Mouse (Mus musculus) myocyte (in vitro differentiated cells): ENCODE results near the gene Slc40a1. TPM values are rescaled to one million over a fixed set of nuclear protein-coding genes. Genes with fewer than 3 reads are reported as not detected.

ENCODE experiments used
- H3K27me3 ChIP-seq: one replicate; pipeline ENCODE4 v1.6.1; 2011; ENCODE audit not compliant: control insufficient read depth, insufficient read depth, insufficient read length
- H3K36me3 ChIP-seq: one replicate; pipeline ENCODE4 v1.6.1; 2011; ENCODE audit not compliant: control insufficient read depth, insufficient read depth
- H3K4me2 ChIP-seq: one replicate; pipeline ENCODE4 v1.6.1; 2011; ENCODE audit warnings: low read depth, control low read depth
- H3K4me3 ChIP-seq: one replicate; pipeline ENCODE4 v1.5.1; 2011; ENCODE audit warnings: mild to moderate bottlenecking, control low read depth, moderate library complexity
- H3K79me2 ChIP-seq: one replicate; pipeline ENCODE4 v1.6.1; 2011; ENCODE audit not compliant: control insufficient read depth, insufficient read depth
- H3ac ChIP-seq: one replicate; pipeline ENCODE4 v1.6.1; 2011; ENCODE audit not compliant: control insufficient read depth, insufficient read length
- CEBPB ChIP-seq: IDR thresholded peaks from 2 replicates; pipeline ENCODE4 v1.6.1; 2011; ENCODE audit warnings: mild to moderate bottlenecking, moderate library complexity; ENCODE audit not compliant: poor library complexity, insufficient read depth, severe bottlenecking
- E2F4 ChIP-seq: IDR thresholded peaks from one replicate; pipeline ENCODE4 v1.6.1; 2011; ENCODE audit warnings: mild to moderate bottlenecking, control low read depth, moderate library complexity; ENCODE audit not compliant: insufficient read depth
- MAX ChIP-seq: IDR thresholded peaks from one replicate; pipeline ENCODE4 v1.6.1; 2011; ENCODE audit warnings: low read depth, mild to moderate bottlenecking, control low read depth
- MYOD1 ChIP-seq, 3 experiments: IDR thresholded peaks; one replicate each; pipeline ENCODE4 v1.6.1; 2011; ENCODE audit warnings: control low read depth in 2 of 3, low read depth in 2 of 3, mild to moderate bottlenecking in 2 of 3, moderate library complexity in 1 of 3; ENCODE audit not compliant: insufficient read length in 2 of 3, control insufficient read depth in 1 of 3
- MYOG ChIP-seq, 3 experiments: IDR thresholded peaks; one replicate each; pipeline ENCODE4 v1.6.1; 2011; ENCODE audit warnings: control low read depth in 2 of 3, low read depth in 2 of 3, mild to moderate bottlenecking in 2 of 3; ENCODE audit not compliant: insufficient read length in 2 of 3, control insufficient read depth in 1 of 3, insufficient read depth in 1 of 3
- POLR2A ChIP-seq: IDR thresholded peaks from one replicate; pipeline ENCODE4 v1.6.1; 2011; ENCODE audit warnings: low read depth, mild to moderate bottlenecking, control low read depth, moderate library complexity; ENCODE audit not compliant: insufficient read length
- POLR2AphosphoS2 ChIP-seq: IDR thresholded peaks from one replicate; pipeline ENCODE4 v1.6.1; 2011; ENCODE audit warnings: low read depth, control low read depth; ENCODE audit not compliant: insufficient read length
- REST ChIP-seq: IDR thresholded peaks from one replicate; pipeline ENCODE4 v1.6.1; 2011; ENCODE audit warnings: mild to moderate bottlenecking, control low read depth, moderate library complexity; ENCODE audit not compliant: insufficient read depth, insufficient read length
- SRF ChIP-seq: IDR thresholded peaks from one replicate; pipeline ENCODE4 v1.6.1; 2011; ENCODE audit warnings: low read depth; ENCODE audit not compliant: control insufficient read depth, insufficient read length
- TCF12 ChIP-seq: IDR thresholded peaks from one replicate; pipeline ENCODE4 v1.6.1; 2011; ENCODE audit warnings: mild to moderate bottlenecking, control low read depth; ENCODE audit not compliant: poor library complexity, insufficient read depth, severe bottlenecking
- TCF3 ChIP-seq: IDR thresholded peaks from one replicate; pipeline ENCODE4 v1.6.1; 2011; ENCODE audit warnings: low read depth, control low read depth; ENCODE audit not compliant: insufficient read length
- USF1 ChIP-seq: IDR thresholded peaks from one replicate; pipeline ENCODE4 v1.6.1; 2011; ENCODE audit warnings: low read depth, mild to moderate bottlenecking, control low read depth, moderate library complexity
- polyA plus RNA-seq: library from polyadenylated mRNA; unstranded; fragments of >200 nt; fragmentation: generic; extraction: Trizol; gene quantifications from one replicate; pipeline ENCODE4 v1.2.1, GENCODE M21; 2012; ENCODE audit warnings: missing spikeins

The Slc40a1 gene
- polyA plus RNA-seq, 1 experiment = 21.7 TPM

DNA sequence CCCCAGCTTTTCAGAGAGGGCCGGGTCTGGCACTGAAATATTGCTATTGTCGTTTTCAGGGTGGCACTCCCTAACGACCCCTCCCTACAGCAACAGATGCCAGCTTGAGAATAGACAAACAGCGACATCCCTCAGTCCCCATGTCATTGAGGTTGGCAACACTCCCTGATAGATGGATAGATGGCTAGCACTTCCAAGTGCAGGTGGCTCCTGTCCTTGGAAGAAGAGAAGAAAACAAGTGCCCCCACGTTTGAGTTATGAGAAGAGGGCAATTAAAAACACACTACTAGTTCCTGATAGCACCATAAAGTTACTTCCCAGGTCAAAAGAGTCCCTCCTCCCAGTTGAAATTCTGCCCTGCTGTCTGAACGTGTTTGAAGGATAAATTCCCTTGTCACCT is 44.2 kb downstream of the Slc40a1 start:
- Histone ChIP-seq H3K4me3 (no peak overlapping the region), H3K27me3 (no peaks in the 10 kb centered on the region), H3K4me2 (no peak overlapping the region), H3K79me2 (no peaks in the 10 kb centered on the region), H3K36me3 (no peaks in the 10 kb centered on the region), H3ac (no peak overlapping the region)
- TF ChIP-seq CEBPB = no peak
- no peak for TF ChIP-seq MYOG (IDR thresholded peaks at IDR 0.05; ENCODE audit: control insufficient read depth in 1 of 3, insufficient read depth in 1 of 3, insufficient read length in 2 of 3, low read depth in 2 of 3)
- TF ChIP-seq SRF = no peak
- no peak for TF ChIP-seq MAX
- TF ChIP-seq POLR2AphosphoS2 = no peak
- no peak for TF ChIP-seq E2F4
- no peak for TF ChIP-seq REST
- no peak for TF ChIP-seq MYOD1 (IDR thresholded peaks at IDR 0.05; ENCODE audit: control insufficient read depth in 1 of 3, insufficient read length in 2 of 3, low read depth in 2 of 3)
- no peak for TF ChIP-seq TCF3
- TF ChIP-seq USF1 = no peak
- TF ChIP-seq TCF12 = no peak
- TF ChIP-seq POLR2A = no peak

DNA sequence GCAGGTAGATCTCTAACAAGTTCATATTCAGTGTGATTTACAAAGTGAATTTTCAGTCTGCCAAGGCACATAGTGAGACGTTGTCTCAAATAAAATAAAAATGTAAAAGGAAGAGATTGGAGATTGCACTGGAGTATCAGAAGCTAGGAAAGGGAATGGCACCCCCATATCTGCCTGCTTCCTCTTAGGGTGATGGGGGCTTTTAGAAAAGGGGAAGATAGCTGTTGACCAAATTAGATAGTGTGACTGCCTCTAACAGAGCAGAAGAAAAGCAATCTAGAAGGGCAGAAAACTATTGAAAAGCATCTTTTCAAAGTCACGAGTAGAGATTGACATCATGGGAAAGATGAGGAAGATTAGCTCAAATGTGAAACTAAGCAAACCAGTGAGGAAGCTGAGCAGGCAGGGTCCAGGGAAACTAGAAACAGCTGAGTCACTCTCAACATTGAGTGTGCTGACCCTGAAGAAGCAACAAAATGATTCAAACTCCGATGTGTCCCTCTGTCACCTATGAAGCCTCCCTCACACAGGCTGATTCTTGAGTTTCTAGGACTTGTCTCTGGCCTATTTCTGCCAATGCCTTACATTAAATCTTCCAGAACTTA is 45.0 kb downstream of the Slc40a1 start:
- TF ChIP-seq TCF3 (no peak), MYOD1 (IDR thresholded peaks at IDR 0.05; ENCODE audit: control insufficient read depth in 1 of 3, insufficient read length in 2 of 3, low read depth in 2 of 3) (no peak), CEBPB (no peak), E2F4 (no peak), MYOG (IDR thresholded peaks at IDR 0.05; ENCODE audit: control insufficient read depth in 1 of 3, insufficient read depth in 1 of 3, insufficient read length in 2 of 3, low read depth in 2 of 3) (no peak), MAX (no peak), TCF12 (no peak), REST (no peak), POLR2AphosphoS2 (no peak), SRF (no peak), USF1 (no peak), POLR2A (no peak)

DNA sequence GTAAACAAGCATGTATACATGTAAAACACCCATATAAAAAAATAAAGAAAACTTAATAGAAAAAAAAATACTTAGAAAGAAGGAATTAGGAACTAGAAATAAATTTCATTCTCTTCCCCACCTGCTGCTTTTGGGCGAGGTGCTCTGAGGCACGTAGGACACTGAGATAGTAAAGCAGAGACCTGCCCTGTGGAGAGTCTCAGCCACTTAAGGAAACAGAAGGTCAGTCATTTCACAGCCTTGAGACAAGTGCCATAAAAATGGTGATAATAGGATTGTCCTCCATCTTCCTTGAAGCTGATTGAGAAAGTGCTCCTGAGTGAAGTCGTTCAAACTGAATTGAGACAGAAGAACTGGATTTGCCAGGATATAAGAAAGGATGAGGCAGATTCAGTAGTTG is 48.9 kb downstream of the Slc40a1 start:
- TF ChIP-seq POLR2A = no peak

More for the DNA sequence above, 45.0 kb downstream of the Slc40a1 start:
- Histone ChIP-seq H3K36me3 (no peaks in the 10 kb centered on the region), H3K79me2 (no peaks in the 10 kb centered on the region), H3K4me2 (peak overlapping the region; percentile 30), H3K27me3 (no peaks in the 10 kb centered on the region), H3K4me3 (no peak overlapping the region), H3ac (no peak overlapping the region)

DNA sequence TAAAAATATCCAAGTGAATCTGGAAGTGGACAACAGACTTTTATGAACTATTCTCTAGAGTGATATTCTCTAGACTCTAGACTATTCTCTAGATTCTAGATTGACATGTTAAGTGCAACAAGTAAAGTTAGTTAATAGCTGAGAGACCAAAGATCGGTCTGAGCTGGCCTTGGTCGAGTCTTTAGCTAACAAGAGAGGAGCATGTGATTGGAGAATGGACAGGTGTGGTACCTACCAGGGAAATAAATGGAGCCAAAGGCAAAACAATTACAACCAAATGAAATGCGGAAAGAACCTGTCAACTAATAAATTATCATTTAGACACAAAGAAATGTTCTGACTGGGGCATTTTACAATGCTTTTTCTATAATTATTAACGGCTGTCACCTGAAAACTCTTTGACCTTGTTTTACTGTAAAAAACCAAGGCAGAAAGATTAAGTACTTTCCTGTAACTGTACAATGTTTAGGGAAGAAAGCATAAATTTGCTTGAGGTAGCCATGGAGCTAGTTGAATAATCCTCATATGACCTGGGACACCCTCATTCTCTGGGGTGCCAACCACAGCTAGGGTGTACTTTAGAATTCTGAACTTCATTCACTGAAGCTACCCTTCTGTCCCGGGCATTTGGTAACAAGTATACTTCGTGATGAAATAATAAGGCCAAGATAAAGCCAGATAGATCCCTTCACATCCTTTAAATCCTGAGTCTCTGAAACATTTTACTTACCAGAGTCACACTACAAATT is 49.7 kb downstream of the Slc40a1 start:
- Histone ChIP-seq H3K4me3 (no peak overlapping the region), H3K27me3 (no peaks in the 10 kb centered on the region), H3K4me2 (no peak overlapping the region), H3ac (no peak overlapping the region), H3K36me3 (no peaks in the 10 kb centered on the region), H3K79me2 (no peaks in the 10 kb centered on the region)
- TF ChIP-seq MAX (no peak), MYOD1 (IDR thresholded peaks at IDR 0.05; ENCODE audit: control insufficient read depth in 1 of 3, insufficient read length in 2 of 3, low read depth in 2 of 3) (no peak), MYOG (IDR thresholded peaks at IDR 0.05; ENCODE audit: control insufficient read depth in 1 of 3, insufficient read depth in 1 of 3, insufficient read length in 2 of 3, low read depth in 2 of 3) (no peak), POLR2AphosphoS2 (no peak), TCF3 (no peak), USF1 (no peak), REST (no peak), TCF12 (no peak), POLR2A (no peak), CEBPB (no peak)

More for the DNA sequence above, 48.9 kb downstream of the Slc40a1 start:
- no peaks in the 10 kb centered on the region for H3K79me2 ChIP-seq
- no peak overlapping the region for H3K4me2 ChIP-seq
- H3K27me3 ChIP-seq = no peaks in the 10 kb centered on the region
- H3K4me3 ChIP-seq = no peak overlapping the region
- H3ac ChIP-seq = no peak overlapping the region
- no peaks in the 10 kb centered on the region for H3K36me3 ChIP-seq

DNA sequence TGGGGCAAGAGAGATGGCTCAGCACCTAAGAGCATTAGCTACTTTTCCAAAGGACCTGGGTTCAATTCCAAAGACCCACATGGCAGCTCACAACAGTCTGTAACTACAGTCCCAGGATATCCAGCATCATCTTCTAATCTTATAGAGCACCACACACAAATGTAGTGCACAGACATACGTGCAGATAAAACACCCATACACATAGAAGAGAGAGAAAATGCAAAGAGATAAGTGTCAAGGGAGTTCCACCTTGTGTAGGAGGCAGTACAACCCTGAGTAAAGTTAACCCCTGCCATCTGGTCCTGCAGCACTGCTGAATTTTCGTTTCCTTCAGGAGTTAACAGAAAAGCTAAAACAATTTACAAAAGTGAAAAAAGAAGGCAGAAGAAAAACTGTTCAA is 50.7 kb downstream of the Slc40a1 start:
- Histone ChIP-seq H3K79me2 (no peaks in the 10 kb centered on the region), H3K4me3 (no peak overlapping the region), H3K36me3 (no peaks in the 10 kb centered on the region), H3K4me2 (no peak overlapping the region), H3ac (no peak overlapping the region), H3K27me3 (no peaks in the 10 kb centered on the region)
- TF ChIP-seq CEBPB (no peak), E2F4 (no peak), REST (no peak), SRF (no peak), MYOG (IDR thresholded peaks at IDR 0.05; ENCODE audit: control insufficient read depth in 1 of 3, insufficient read depth in 1 of 3, insufficient read length in 2 of 3, low read depth in 2 of 3) (no peak), POLR2AphosphoS2 (no peak), MYOD1 (IDR thresholded peaks at IDR 0.05; ENCODE audit: control insufficient read depth in 1 of 3, insufficient read length in 2 of 3, low read depth in 2 of 3) (no peak), MAX (no peak), POLR2A (no peak), TCF3 (no peak), USF1 (no peak), TCF12 (no peak)
